Mouse (Mus musculus): ENCODE results near the gene Foxn3.

- TF ChIP-seq POLR2A (IDR thresholded peaks at IDR 0.05; ENCODE audit: insufficient read length, low read depth): no peak
- TF ChIP-seq TCF12 (IDR thresholded peaks at IDR 0.05; ENCODE audit: insufficient read depth, poor library complexity, severe bottlenecking): no peak
Measured at GRCm38 (mm10) chr12:99330822-99331285, 232.5 kb downstream of the Foxn3 start.

All from myocyte (in vitro differentiated cells).